Mouse (Mus musculus) T-helper 17 cell (primary cell): ENCODE results near the gene Poc1b.

Experiments
- in situ Hi-C, 2 experiments: fragments of 300-600 bp; cut with MboI, MseI; formaldehyde crosslinking; loops; 1 replicate in 1 of 2; 2 replicates in 1 of 2; pipeline ENCODE4 v1.15.1; 2025; ENCODE audit warnings: high pct_unique_total_duplicates in 2 of 2

The Poc1b gene

GRCm38 (mm10) chr10:99182107-99182506 lies 75.3 kb downstream of the Poc1b start:
- in situ Hi-C loops, result loop anchor here in 1 of 2 experiments (10.0 kb wide), 2 partner anchors 393 to 603 kb away; no protein-coding TSS in a partner anchor

- in situ Hi-C loops, result loop anchor here in 1 of 2 experiments (10.0 kb wide), 2 partner anchors 387 to 597 kb away; no protein-coding TSS in a partner anchor
Measured at GRCm38 (mm10) chr10:99188175-99188574, 81.3 kb downstream of the Poc1b start.

- in situ Hi-C loops, result loop anchor here in 1 of 2 experiments (10.0 kb wide), 2 partner anchors 386 to 596 kb away; no protein-coding TSS in a partner anchor
Measured at GRCm38 (mm10) chr10:99188656-99189603, 82.1 kb downstream of the Poc1b start.

- in situ Hi-C loops, result no loop called here
Measured at GRCm38 (mm10) chr10:99190798-99191197, 84.0 kb downstream of the Poc1b start.

- in situ Hi-C loops, result no loop called here
Measured at GRCm38 (mm10) chr10:99194451-99195055, 87.7 kb downstream of the Poc1b start.

GRCm38 (mm10) chr10:99196556-99196955 lies 89.7 kb downstream of the Poc1b start:
- in situ Hi-C loops, result no loop called here

GRCm38 (mm10) chr10:99197125-99197524 lies 90.3 kb downstream of the Poc1b start:
- in situ Hi-C loops, result no loop called here

GRCm38 (mm10) chr10:99197607-99198305 lies 90.9 kb downstream of the Poc1b start:
- in situ Hi-C loops, result no loop called here

- in situ Hi-C loops, result no loop called here
Measured at GRCm38 (mm10) chr10:99198946-99199345, 92.1 kb downstream of the Poc1b start.

- in situ Hi-C loops, result no loop called here
Measured at GRCm38 (mm10) chr10:99200944-99201343, 94.1 kb downstream of the Poc1b start.

GRCm38 (mm10) chr10:99201786-99202185 lies 95.0 kb downstream of the Poc1b start:
- in situ Hi-C loops, result no loop called here

- in situ Hi-C loops, result no loop called here
Measured at GRCm38 (mm10) chr10:99202363-99202762, 95.5 kb downstream of the Poc1b start.

GRCm38 (mm10) chr10:99203163-99203562 lies 96.3 kb downstream of the Poc1b start:
- in situ Hi-C loops, result no loop called here

- in situ Hi-C loops, result no loop called here
Measured at GRCm38 (mm10) chr10:99203577-99204487, 97.0 kb downstream of the Poc1b start.

GRCm38 (mm10) chr10:99204553-99204952 lies 97.7 kb downstream of the Poc1b start:
- in situ Hi-C loops, result no loop called here

- in situ Hi-C loops, result loop anchor here in 1 of 2 experiments (5.0 kb wide), 1 partner anchor 180 kb away; no protein-coding TSS in a partner anchor
Measured at GRCm38 (mm10) chr10:99207121-99207520, 100.3 kb downstream of the Poc1b start.

GRCm38 (mm10) chr10:99209146-99209800 lies 102.4 kb downstream of the Poc1b start:
- in situ Hi-C loops, result loop anchor here in 1 of 2 experiments (5.0 kb wide), 1 partner anchor 178 kb away; no protein-coding TSS in a partner anchor

GRCm38 (mm10) chr10:99211021-99211420 lies 104.2 kb downstream of the Poc1b start:
- in situ Hi-C loops, result loop anchor here (5.0 kb wide), 2 partner anchors 41 to 51 kb away; partner anchors contain the start of gene Dusp6 (in 1 of the 2)

GRCm38 (mm10) chr10:99211503-99212265 lies 104.8 kb downstream of the Poc1b start:
- in situ Hi-C loops, result loop anchor here (5.0 kb wide), 2 partner anchors 41 to 51 kb away; partner anchors contain the start of gene Dusp6 (in 1 of the 2)
